Mouse (Mus musculus) liver, postnatal 0 days (tissue): ENCODE data around the gene Lmo4.

Experiments used
- CTCF ChIP-seq: sonication (generic); IDR thresholded peaks from 2 replicates; pipeline ENCODE4 v1.5.1; 2016; ENCODE audit warnings: antibody characterized with exemption, low read depth
- EP300 ChIP-seq: IDR thresholded peaks from 2 replicates; pipeline ENCODE4 v1.6.1; 2016; ENCODE audit warnings: antibody characterized with exemption, low read depth, mild to moderate bottlenecking

DNA sequence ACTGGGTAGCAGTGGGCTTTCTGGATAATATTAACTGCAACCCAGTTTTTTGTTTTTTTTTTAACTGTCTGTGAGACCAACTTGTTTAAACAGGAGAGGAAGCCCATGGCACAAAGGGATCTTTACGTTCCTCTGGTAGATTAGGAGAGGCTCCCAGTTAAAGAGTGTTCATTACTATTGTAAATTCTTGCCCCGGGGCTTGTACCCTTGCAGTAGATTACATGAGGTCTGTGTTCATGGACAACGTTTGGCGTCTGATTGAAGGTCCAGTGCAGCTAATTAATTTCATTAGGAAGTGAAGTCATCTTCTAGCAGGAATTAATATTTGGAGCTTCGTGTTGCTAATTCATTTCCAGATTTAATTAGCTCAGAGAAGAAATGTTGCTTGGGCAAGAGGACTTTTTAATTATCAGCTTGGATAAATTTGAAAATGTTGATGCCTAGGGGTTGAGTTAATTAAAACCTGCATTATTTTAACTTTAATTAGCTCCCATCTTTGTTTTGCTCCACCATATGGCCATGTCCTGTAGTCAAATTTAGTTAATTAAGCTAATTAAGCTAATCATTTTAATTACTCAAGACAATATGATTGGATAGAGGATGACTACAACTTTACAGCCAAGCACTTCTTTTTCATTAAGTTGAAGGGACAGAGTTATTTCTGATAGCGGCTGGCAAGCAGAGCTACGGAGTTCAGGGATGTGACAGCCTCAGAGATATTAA lies 31.0 kb downstream of the Lmo4 start:
- TF ChIP-seq CTCF (no peak), EP300 (no peak)
